Mouse (Mus musculus) stomach, postnatal 0 days (tissue): Measurements from ENCODE around the gene Agtpbp1.

ENCODE experiments used
- CTCF ChIP-seq: IDR thresholded peaks from 2 replicates; pipeline ENCODE4 v1.5.1; 2016; ENCODE audit warnings: antibody characterized with exemption, low read depth, mild to moderate bottlenecking, moderate library complexity
- EP300 ChIP-seq: optimal IDR thresholded peaks from 2 replicates; pipeline ENCODE3; 2016; ENCODE audit warnings: antibody characterized with exemption

DNA sequence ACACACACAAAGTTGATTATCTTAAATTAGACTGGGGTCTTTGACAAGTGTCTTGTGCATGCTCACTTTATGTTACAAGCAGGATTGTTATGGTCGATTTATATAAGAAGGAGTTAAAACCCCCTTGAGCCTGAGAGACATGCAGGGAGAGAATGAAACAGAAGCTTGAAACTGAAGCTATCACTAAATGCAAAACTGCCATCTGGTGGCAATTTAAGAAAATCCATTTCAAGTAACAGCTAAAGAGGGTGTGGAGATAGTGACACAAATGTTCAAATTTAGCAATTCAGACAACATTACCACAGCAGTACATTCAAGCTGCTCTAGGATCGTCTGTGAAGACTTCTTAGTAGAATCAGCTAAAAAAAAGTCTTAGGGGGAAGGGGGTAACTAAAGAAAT lies 95.9 kb downstream of the Agtpbp1 start:
- TF ChIP-seq CTCF (peak; percentile 74), EP300 (no peak)
